Mouse (Mus musculus) E14TG2a.4 (cell line): Measurements from ENCODE around the gene Fam206a.

Experiments used
- CTCF ChIP-seq: conservative IDR thresholded peaks from 2 replicates; pipeline ENCODE4 v1.5.1; 2014; ENCODE audit warnings: low read length
- NANOG ChIP-seq: IDR thresholded peaks from 2 replicates; pipeline ENCODE4 v1.6.1; 2014; ENCODE audit warnings: borderline replicate concordance, low read length, mixed read lengths

GRCm38 (mm10) chr4:56848044-56848443 is 45.9 kb downstream of the Fam206a start:
- no peak for TF ChIP-seq CTCF
- no peak for TF ChIP-seq NANOG
